Mouse (Mus musculus): ENCODE measurements around the gene Mtcl1.

Gene Mtcl1

GRCm38 (mm10) chr17:66449460-66450341 is at the start of gene Mtcl1:
TSS of gene Mtcl1 (minus strand) at chr17:66449750.
- peak; percentile 78 for DNase-seq (ENCODE audit: low spot score)

- no peak for DNase-seq (ENCODE audit: low spot score)
These were observed 49.0 kb upstream of the Mtcl1 start for GRCm38 (mm10) chr17:66498598-66498997.

- DNase-seq (ENCODE audit: low spot score): no peak
These were observed 47.0 kb upstream of the Mtcl1 start for GRCm38 (mm10) chr17:66496589-66496988.

- peak; percentile 71 for DNase-seq (ENCODE audit: low spot score)
These were observed 40.6 kb upstream of the Mtcl1 start for GRCm38 (mm10) chr17:66490022-66490601.

GRCm38 (mm10) chr17:66486576-66486975 is 37.0 kb upstream of the Mtcl1 start:
- no peak for DNase-seq (ENCODE audit: low spot score)

- DNase-seq (ENCODE audit: low spot score): peak; percentile 80
These were observed 36.2 kb upstream of the Mtcl1 start for GRCm38 (mm10) chr17:66485742-66486141.

GRCm38 (mm10) chr17:66484965-66485364 is 35.4 kb upstream of the Mtcl1 start:
- DNase-seq (ENCODE audit: low spot score): no peak

GRCm38 (mm10) chr17:66483651-66484454 is 34.3 kb upstream of the Mtcl1 start:
- DNase-seq (ENCODE audit: low spot score): no peak

GRCm38 (mm10) chr17:66481295-66481694 is 31.7 kb upstream of the Mtcl1 start:
- no peak for DNase-seq (ENCODE audit: low spot score)

GRCm38 (mm10) chr17:66480491-66481278 is 31.1 kb upstream of the Mtcl1 start:
- DNase-seq (ENCODE audit: low spot score): no peak

GRCm38 (mm10) chr17:66479813-66480490 is 30.4 kb upstream of the Mtcl1 start:
- DNase-seq (ENCODE audit: low spot score): no peak

GRCm38 (mm10) chr17:66479311-66479710 is 29.8 kb upstream of the Mtcl1 start:
- DNase-seq (ENCODE audit: low spot score): no peak

GRCm38 (mm10) chr17:66473205-66473604 is 23.7 kb upstream of the Mtcl1 start:
- DNase-seq (ENCODE audit: low spot score): no peak

- DNase-seq (ENCODE audit: low spot score): no peak
These were observed 22.2 kb upstream of the Mtcl1 start for GRCm38 (mm10) chr17:66471775-66472174.

GRCm38 (mm10) chr17:66471252-66471651 is 21.7 kb upstream of the Mtcl1 start:
- no peak for DNase-seq (ENCODE audit: low spot score)

GRCm38 (mm10) chr17:66470020-66470419 is 20.5 kb upstream of the Mtcl1 start:
- DNase-seq (ENCODE audit: low spot score): no peak

GRCm38 (mm10) chr17:66457278-66457677 is 7.7 kb upstream of the Mtcl1 start:
- DNase-seq (ENCODE audit: low spot score): no peak

- DNase-seq (ENCODE audit: low spot score): peak; percentile 88
These were observed 1.6 kb upstream of the Mtcl1 start for GRCm38 (mm10) chr17:66451143-66451542.

- no peak for DNase-seq (ENCODE audit: low spot score)
These were observed 1.0 kb upstream of the Mtcl1 start for GRCm38 (mm10) chr17:66450526-66451070.

GRCm38 (mm10) chr17:66448421-66449405 is 837 bp downstream of the Mtcl1 start:
- DNase-seq (ENCODE audit: low spot score): peak; percentile 49
